Mouse (Mus musculus) cortical plate, adult 2 months (tissue): ENCODE measurements around the gene Atat1.

Experiments used
- CTCF ChIP-seq: fragments of 200-500 bp; IDR thresholded peaks from 2 replicates; pipeline ENCODE4 v1.5.1; 2011; ENCODE audit warnings: mild to moderate bottlenecking, control low read depth, low read length; ENCODE audit not compliant: insufficient read depth; ENCODE audit errors: extremely low read depth
- POLR2A ChIP-seq: fragments of 200-500 bp; IDR thresholded peaks from 2 replicates; pipeline ENCODE4 v1.6.1; 2011; ENCODE audit warnings: mild to moderate bottlenecking, low read length, control low read depth; ENCODE audit not compliant: insufficient read depth; ENCODE audit errors: extremely low read depth

DNA sequence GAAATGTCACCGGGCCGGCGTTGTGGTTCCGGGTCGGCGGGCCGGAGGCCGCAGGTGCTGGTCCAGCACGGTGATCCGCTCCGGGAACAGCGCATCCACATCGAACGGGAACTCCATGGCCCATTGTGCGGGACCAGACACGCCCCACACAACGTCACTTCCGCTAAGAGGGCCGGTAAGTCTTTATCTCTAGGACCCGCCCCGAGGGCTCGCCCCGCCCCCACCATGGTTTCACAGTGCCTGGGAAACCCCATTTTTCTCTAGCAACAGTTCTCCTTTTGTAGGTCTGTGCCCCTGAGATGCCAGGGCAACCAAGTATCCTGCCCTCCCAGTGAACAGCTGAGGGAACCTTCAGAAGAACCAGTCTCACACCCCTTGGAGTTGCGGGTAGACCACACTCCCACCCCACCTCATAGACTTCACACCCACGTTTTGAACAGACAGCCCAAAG is at the start of gene Atat1:
- TF ChIP-seq CTCF: no peak
- TF ChIP-seq POLR2A: peak; percentile 90
